Mouse (Mus musculus) hindbrain, postnatal 0 days (tissue): Measurements from ENCODE around the gene Vkorc1. TPM values are rescaled to one million over a fixed set of nuclear protein-coding genes. Genes with fewer than 3 reads are reported as not detected.

Experiments
- ATAC-seq: fragments of 200-750 bp; cut with Nextera tagmentation; 2 replicates; pipeline ENCODE4 v1.8.0; 2017; ENCODE audit warnings: mild to moderate bottlenecking, moderate TSS enrichment, moderate library complexity
- DNase-seq: peaks from one replicate; pipeline ENCODE4 v3.0.0-alpha.2; 2015; ENCODE audit warnings: low spot score
- H3K27ac ChIP-seq: fragments of 300-500 bp; sonication (generic); 2 replicates; pipeline ENCODE4 v1.5.1; 2014; ENCODE audit warnings: mild to moderate bottlenecking
- H3K27me3 ChIP-seq: fragments of 300-500 bp; sonication (generic); 2 replicates; pipeline ENCODE4 v1.6.1; 2014; ENCODE audit warnings: low read length, mixed read lengths; ENCODE audit not compliant: insufficient read depth
- H3K36me3 ChIP-seq: fragments of 300-500 bp; sonication (generic); 2 replicates; pipeline ENCODE4 v1.6.1; 2014; ENCODE audit warnings: low read length, mixed read lengths; ENCODE audit not compliant: insufficient read depth
- H3K4me1 ChIP-seq: fragments of 300-500 bp; sonication (generic); 2 replicates; pipeline ENCODE4 v1.6.1; 2014; ENCODE audit warnings: antibody characterized with exemption, low read length, mixed read lengths; ENCODE audit not compliant: insufficient read depth
- H3K4me2 ChIP-seq: fragments of 300-500 bp; sonication (generic); 2 replicates; pipeline ENCODE4 v1.6.1; 2014; ENCODE audit warnings: low read depth, mild to moderate bottlenecking, low read length, moderate library complexity, mixed read lengths
- H3K4me3 ChIP-seq: fragments of 300-500 bp; sonication (generic); 2 replicates; pipeline ENCODE4 v1.5.1; 2014; ENCODE audit warnings: low read length
- H3K9ac ChIP-seq: fragments of 300-500 bp; sonication (generic); replicated peaks from 2 replicates; pipeline ENCODE4 v1.6.1; 2014; ENCODE audit warnings: mild to moderate bottlenecking, low read length, moderate library complexity, mixed read lengths
- H3K9me3 ChIP-seq: fragments of 300-500 bp; sonication (generic); 2 replicates; pipeline ENCODE4 v1.6.1; 2016; ENCODE audit warnings: low read length, mixed read lengths
- CTCF ChIP-seq: IDR thresholded peaks from 2 replicates; pipeline ENCODE4 v1.5.1; 2016; ENCODE audit warnings: antibody characterized with exemption, control low read depth, low read depth
- WGBS: fragments of 180-500 bp; shearing (Covaris S2); extraction: QIAGEN DNeasy Blood & Tissue Kit; methylation state at CpG from one replicate; pipeline ENCODE4 v1.1.7; 2014; 5-methylcytosine and 5-hydroxymethylcytosine counted together
- polyA plus RNA-seq: library from polyadenylated mRNA; unstranded; fragments of >200 nt; fragmentation: Nextera tagmentation; extraction: Ambion mirVana; gene quantifications from 2 replicates; pipeline ENCODE4 v1.2.1, GENCODE M21; 2015
- total RNA-seq: library from RNA; depleted of rRNA; stranded (reverse); fragments of >200 nt; gene quantifications from 2 replicates; pipeline ENCODE4 v1.2.3, GENCODE M21; 2014

The Vkorc1 gene
- total and polyA plus RNA-seq, 2 experiments from 2014 or later: 43.0 to 79.8 TPM

- TF ChIP-seq CTCF: no peak
- no peak overlapping the region for H3K27ac ChIP-seq
- ATAC-seq (no peak), DNase-seq (no peak)
- WGBS: 84% methylated on average over 11 of the region's 11 CpGs
- peaks cover 9% of the 10 kb centered on the region; the same call in 1 of the 2 replicates for H3K36me3 ChIP-seq
- H3K9ac ChIP-seq: no peak overlapping the region
- peaks cover 3% of the 10 kb centered on the region; the same call in 1 of the 2 replicates for H3K4me1 ChIP-seq
- H3K27me3 ChIP-seq: peaks cover 9% of the 10 kb centered on the region; the same call in 1 of the 2 replicates
- no peak overlapping the region for H3K4me2 ChIP-seq
- no peak overlapping the region for H3K4me3 ChIP-seq
- no peaks in the 10 kb centered on the region for H3K9me3 ChIP-seq
These were observed 32.3 kb upstream of the Vkorc1 start for GRCm38 (mm10) chr7:127927726-127928125.

GRCm38 (mm10) chr7:127926846-127927245 lies 31.4 kb upstream of the Vkorc1 start:
- H3K9me3 ChIP-seq: no peaks in the 10 kb centered on the region
- H3K27ac ChIP-seq: no peak overlapping the region
- DNase-seq (no peak), ATAC-seq (no peak)
- H3K27me3 ChIP-seq: peaks cover 9% of the 10 kb centered on the region; the same call in 1 of the 2 replicates
- WGBS: 89% methylated on average over 11 of the region's 11 CpGs
- no peak overlapping the region for H3K4me2 ChIP-seq
- H3K9ac ChIP-seq: no peak overlapping the region
- peaks cover 3% of the 10 kb centered on the region; the same call in 1 of the 2 replicates for H3K4me1 ChIP-seq
- H3K4me3 ChIP-seq: no peak overlapping the region
- H3K36me3 ChIP-seq: peaks cover 9% of the 10 kb centered on the region; the same call in 1 of the 2 replicates
- TF ChIP-seq CTCF: no peak

- H3K27ac ChIP-seq: no peak overlapping the region
- H3K9ac ChIP-seq: no peak overlapping the region
- peaks cover 9% of the 10 kb centered on the region; the same call in 1 of the 2 replicates for H3K36me3 ChIP-seq
- peaks cover 3% of the 10 kb centered on the region; the same call in 1 of the 2 replicates for H3K4me1 ChIP-seq
- TF ChIP-seq CTCF: no peak
- no peak for DNase-seq
- WGBS: 91% methylated on average over 8 of the region's 8 CpGs
- no peak overlapping the region for H3K4me3 ChIP-seq
- H3K9me3 ChIP-seq: no peaks in the 10 kb centered on the region
- ATAC-seq: no peak
- no peak overlapping the region for H3K4me2 ChIP-seq
- H3K27me3 ChIP-seq: peaks cover 9% of the 10 kb centered on the region; the same call in 1 of the 2 replicates
These were observed 30.6 kb upstream of the Vkorc1 start for GRCm38 (mm10) chr7:127926066-127926465.

- ATAC-seq: no peak
- Histone ChIP-seq H3K27me3 (peaks cover 8% of the 10 kb centered on the region; the same call in 1 of the 2 replicates), H3K27ac (no peak overlapping the region), H3K4me3 (no peak overlapping the region), H3K4me2 (no peak overlapping the region), H3K9ac (no peak overlapping the region), H3K9me3 (no peaks in the 10 kb centered on the region), H3K36me3 (peaks cover 9% of the 10 kb centered on the region; the same call in 1 of the 2 replicates), H3K4me1 (peaks cover 3% of the 10 kb centered on the region; the same call in 1 of the 2 replicates)
- DNase-seq: no peak
- 73% methylated on average over 5 of the region's 5 CpGs for WGBS
- TF ChIP-seq CTCF: no peak
These were observed 29.8 kb upstream of the Vkorc1 start for GRCm38 (mm10) chr7:127925252-127925651.

GRCm38 (mm10) chr7:127923714-127924113 lies 28.3 kb upstream of the Vkorc1 start:
- TF ChIP-seq CTCF: no peak
- H3K4me2 ChIP-seq: no peak overlapping the region
- H3K4me3 ChIP-seq: no peak overlapping the region
- no peak overlapping the region for H3K9ac ChIP-seq
- ATAC-seq (no peak), DNase-seq (no peak)
- H3K27ac ChIP-seq: no peak overlapping the region
- H3K4me1 ChIP-seq: no peaks in the 10 kb centered on the region
- WGBS: 92% methylated on average over 5 of the region's 5 CpGs
- H3K36me3 ChIP-seq: peaks cover 9% of the 10 kb centered on the region; the same call in 1 of the 2 replicates
- H3K9me3 ChIP-seq: no peaks in the 10 kb centered on the region
- H3K27me3 ChIP-seq: no peaks in the 10 kb centered on the region

- H3K9me3 ChIP-seq: no peaks in the 10 kb centered on the region
- DNase-seq: no peak
- no peak for TF ChIP-seq CTCF
- no peak overlapping the region for H3K27ac ChIP-seq
- H3K9ac ChIP-seq: no peak overlapping the region
- H3K4me1 ChIP-seq: no peaks in the 10 kb centered on the region
- no peak overlapping the region for H3K4me2 ChIP-seq
- no peak overlapping the region for H3K4me3 ChIP-seq
- whole genome bisulfite sequencing: 83% methylated on average over 6 of the region's 6 CpGs
- no peaks in the 10 kb centered on the region for H3K27me3 ChIP-seq
- no peak for ATAC-seq
- H3K36me3 ChIP-seq: peaks cover 9% of the 10 kb centered on the region; the same call in 1 of the 2 replicates
These were observed 27.2 kb upstream of the Vkorc1 start for GRCm38 (mm10) chr7:127922451-127923275.
